Mouse (Mus musculus) olfactory bulb, adult 2 months (tissue): ENCODE results near the gene Set. TPM values are rescaled to one million over a fixed set of nuclear protein-coding genes. Genes with fewer than 3 reads are reported as not detected.
A peak's percentile ranks its signal among the peaks of the same experiment; 100 is the strongest.

Experiments
- H3K27ac ChIP-seq: fragments of 200-500 bp; 2 replicates; pipeline ENCODE4 v1.5.1; 2012; ENCODE audit warnings: low read depth, low read length; ENCODE audit not compliant: insufficient read depth
- H3K4me1 ChIP-seq: fragments of 200-500 bp; 2 replicates; pipeline ENCODE4 v1.6.1; 2012; ENCODE audit warnings: low read length; ENCODE audit not compliant: control insufficient read depth, insufficient read depth
- H3K4me3 ChIP-seq: fragments of 200-500 bp; 2 replicates; pipeline ENCODE4 v1.5.1; 2012; ENCODE audit warnings: mild to moderate bottlenecking, low read depth, low read length, moderate library complexity; ENCODE audit not compliant: insufficient read depth
- CTCF ChIP-seq: fragments of 200-500 bp; IDR thresholded peaks from 2 replicates; pipeline ENCODE4 v1.5.1; 2012; ENCODE audit warnings: low read depth, mild to moderate bottlenecking, low read length, moderate library complexity; ENCODE audit not compliant: insufficient read depth
- POLR2A ChIP-seq: fragments of 200-500 bp; IDR thresholded peaks from 2 replicates; pipeline ENCODE4 v1.6.1; 2012; ENCODE audit warnings: mild to moderate bottlenecking, low read depth, low read length, moderate library complexity; ENCODE audit not compliant: insufficient read depth
- WGBS: fragments of 180-500 bp; shearing (Covaris S2); methylation state at CpG from one replicate; pipeline ENCODE4 v1.1.7; 2018; 5-methylcytosine and 5-hydroxymethylcytosine counted together
- polyA plus RNA-seq: library from polyadenylated mRNA; stranded (reverse); fragments of >200 nt; gene quantifications from 2 replicates; pipeline ENCODE4 v1.2.4, GENCODE M21; 2012; ENCODE audit warnings: low replicate concordance; ENCODE audit not compliant: missing spikeins, insufficient read depth, insufficient read length

Gene Set
- polyA plus RNA-seq, 1 experiment, result not detected

- no peak for TF ChIP-seq POLR2A
- no peak for TF ChIP-seq CTCF
- WGBS, result 85% methylated on average over 3 of the region's 3 CpGs
- no peak overlapping the region for H3K4me3 ChIP-seq
- peaks cover 7% of the 10 kb centered on the region for H3K4me1 ChIP-seq
- H3K27ac ChIP-seq, result no peak overlapping the region
These were observed 442 bp upstream of the Set start for GRCm38 (mm10) chr2:30056736-30057135.

GRCm38 (mm10) chr2:30058418-30058817 lies 1.2 kb downstream of the Set start:
- no peak overlapping the region for H3K27ac ChIP-seq
- 55% methylated on average over 5 of the region's 5 CpGs for WGBS
- H3K4me1 ChIP-seq, result peaks cover 24% of the 10 kb centered on the region
- TF ChIP-seq POLR2A, result no peak
- no peak for TF ChIP-seq CTCF
- H3K4me3 ChIP-seq, result no peak overlapping the region

GRCm38 (mm10) chr2:30061215-30062166 lies 4.3 kb downstream of the Set start:
- WGBS, result 12% methylated on average over 37 of the region's 37 CpGs
- Histone ChIP-seq H3K27ac (no peak overlapping the region), H3K4me1 (peaks cover 26% of the 10 kb centered on the region), H3K4me3 (peak overlapping the region; percentile 59)
- TF ChIP-seq POLR2A, result no peak
- no peak for TF ChIP-seq CTCF

GRCm38 (mm10) chr2:30062249-30063093 lies 5.3 kb downstream of the Set start:
- peaks cover 23% of the 10 kb centered on the region for H3K4me1 ChIP-seq
- H3K4me3 ChIP-seq, result peak overlapping the region; percentile 59
- TF ChIP-seq POLR2A (no peak), CTCF (0 out of 2 replicates have a peak, but pooled peaks have one; percentile 3)
- 3% methylated on average over 40 of the region's 40 CpGs for WGBS
- peak overlapping the region; percentile 63; the same call in 1 of the 2 replicates for H3K27ac ChIP-seq

- TF ChIP-seq CTCF (no peak), POLR2A (no peak)
- Histone ChIP-seq H3K4me3 (peak overlapping the region; percentile 59), H3K27ac (0 out of 2 replicates have a peak overlapping the region, but pooled peaks have one; percentile 63), H3K4me1 (peaks cover 23% of the 10 kb centered on the region)
- WGBS, result 38% methylated on average over 8 of the region's 8 CpGs
These were observed 6.1 kb downstream of the Set start for GRCm38 (mm10) chr2:30063235-30063634.

GRCm38 (mm10) chr2:30063791-30064190 lies 6.6 kb downstream of the Set start:
- no peak overlapping the region for H3K4me3 ChIP-seq
- WGBS, result 42% methylated on average over 3 of the region's 3 CpGs
- H3K27ac ChIP-seq, result no peak overlapping the region
- TF ChIP-seq POLR2A, result no peak
- TF ChIP-seq CTCF, result no peak
- peaks cover 23% of the 10 kb centered on the region for H3K4me1 ChIP-seq

GRCm38 (mm10) chr2:30064298-30064697 lies 7.1 kb downstream of the Set start:
- TF ChIP-seq POLR2A (no peak), CTCF (no peak)
- H3K4me3 ChIP-seq, result no peak overlapping the region
- peaks cover 23% of the 10 kb centered on the region for H3K4me1 ChIP-seq
- WGBS, result 60% methylated on average over 3 of the region's 3 CpGs
- no peak overlapping the region for H3K27ac ChIP-seq

- Histone ChIP-seq H3K27ac (peak overlapping the region; percentile 96), H3K4me3 (peak overlapping the region; percentile 99), H3K4me1 (peaks cover 23% of the 10 kb centered on the region)
- WGBS, result 2% methylated on average over 93 of the region's 101 CpGs
- TF ChIP-seq POLR2A (peak; percentile 51), CTCF (no peak)
These were observed 9.1 kb downstream of the Set start for GRCm38 (mm10) chr2:30066046-30066901.
